Mouse (Mus musculus) left cerebral cortex, postnatal 10 days (tissue): ENCODE data around the gene Fbp2. TPM values are rescaled to one million over a fixed set of nuclear protein-coding genes. Genes with fewer than 3 reads are reported as not detected.

ENCODE experiments used
- DNase-seq, 2 experiments: peaks; one replicate each; pipeline ENCODE4 v3.0.0; 2021 to 2022; ENCODE audit warnings: low spot score in 2 of 2, mixed read lengths in 1 of 2; ENCODE audit errors: extremely low spot score in 1 of 2
- intact Hi-C: fragments of 180-260 bp; cut with DNase I; formaldehyde crosslinking; loops from one replicate; pipeline ENCODE4 v1.15.1; 2025
- total RNA-seq, 2 experiments: library from RNA; stranded (reverse); gene quantifications; 2 replicates each; pipeline ENCODE4 v1.2.3; 2021

Gene Fbp2
- under 1 TPM; 0.34 to 0.69 TPM for total RNA-seq

DNA sequence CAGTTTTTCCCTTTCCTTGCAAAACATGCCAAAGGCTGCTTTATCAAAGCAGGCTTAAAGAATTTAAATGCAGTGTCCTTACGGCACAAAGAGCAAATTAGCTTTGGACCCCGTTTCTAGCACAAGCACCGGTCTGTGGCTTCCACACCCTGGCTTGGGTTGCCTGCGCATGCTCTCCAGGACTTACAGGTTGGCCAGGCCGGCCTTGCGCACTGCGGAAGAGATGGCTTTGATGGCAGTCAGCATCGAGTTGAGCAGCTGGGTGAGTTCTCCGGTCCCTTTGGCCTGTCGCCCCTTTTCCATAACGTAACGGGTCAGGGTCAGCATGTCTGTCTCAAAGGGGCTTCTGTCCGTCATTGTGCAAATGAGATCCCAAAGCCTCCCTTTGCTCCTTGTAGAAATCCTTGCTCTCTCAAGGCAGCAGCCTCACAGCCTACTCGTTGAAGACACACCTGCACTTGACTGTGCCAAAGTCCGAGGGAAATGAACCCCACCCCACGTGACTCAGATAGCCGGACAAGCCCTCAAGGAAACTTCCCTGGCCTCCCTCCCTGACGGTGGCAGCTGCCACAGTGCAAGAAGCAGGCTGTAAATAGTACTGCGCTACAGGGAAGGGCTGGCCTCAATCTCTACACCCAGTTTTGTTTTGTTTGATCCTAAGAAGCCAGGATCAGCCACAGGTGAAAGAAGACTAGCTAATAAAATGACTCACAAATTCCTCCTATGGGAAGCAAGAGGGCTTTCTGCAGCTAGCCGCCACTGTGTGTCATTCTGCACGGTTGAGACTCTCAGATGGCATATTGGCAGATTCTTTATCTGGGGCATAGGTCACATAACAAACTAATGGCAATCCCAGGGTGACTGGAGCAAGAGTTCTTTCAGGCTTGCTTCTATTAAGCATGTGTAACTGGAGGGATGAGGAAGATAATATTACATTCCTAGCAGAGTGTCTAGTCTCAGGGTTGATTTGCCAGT lies at the start of gene Fbp2:
Fbp2 (minus strand) TSS at position 482 of the 975 bp plus-strand sequence.
- DNase-seq = no peak
- intact Hi-C loops = no loop called here

DNA sequence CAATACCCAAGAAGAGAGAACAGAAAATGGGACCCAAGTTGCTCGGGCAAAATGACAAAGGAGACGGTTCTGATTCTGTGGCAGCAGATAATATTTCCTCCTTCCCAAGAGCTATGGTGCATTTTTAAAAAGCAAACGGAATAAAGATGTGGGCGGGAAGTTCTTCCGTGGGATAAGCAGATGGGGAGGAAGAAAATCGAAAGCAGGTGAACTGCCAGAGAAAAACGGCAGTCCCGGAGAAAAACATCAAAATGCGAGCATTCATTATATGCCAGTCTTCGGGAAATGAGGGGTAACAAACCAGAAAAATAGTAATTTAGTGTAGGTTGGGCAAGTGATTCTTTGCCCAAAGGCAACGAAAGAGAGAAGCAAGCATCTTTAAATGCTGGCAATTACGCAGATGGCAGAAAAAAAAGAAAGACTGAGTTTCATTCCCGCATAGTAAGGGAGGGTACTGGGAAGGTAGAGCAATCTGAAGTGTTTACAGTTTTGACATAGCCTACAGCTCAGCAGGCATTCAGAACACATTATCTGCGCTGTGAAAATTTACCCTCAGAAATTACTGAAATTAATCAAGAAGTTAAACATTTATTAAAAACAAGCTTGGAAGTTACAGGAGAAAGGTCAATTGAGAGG lies 49.4 kb upstream of the Fbp2 start:
- intact Hi-C loops = no loop called here
- DNase-seq = no peak

DNA sequence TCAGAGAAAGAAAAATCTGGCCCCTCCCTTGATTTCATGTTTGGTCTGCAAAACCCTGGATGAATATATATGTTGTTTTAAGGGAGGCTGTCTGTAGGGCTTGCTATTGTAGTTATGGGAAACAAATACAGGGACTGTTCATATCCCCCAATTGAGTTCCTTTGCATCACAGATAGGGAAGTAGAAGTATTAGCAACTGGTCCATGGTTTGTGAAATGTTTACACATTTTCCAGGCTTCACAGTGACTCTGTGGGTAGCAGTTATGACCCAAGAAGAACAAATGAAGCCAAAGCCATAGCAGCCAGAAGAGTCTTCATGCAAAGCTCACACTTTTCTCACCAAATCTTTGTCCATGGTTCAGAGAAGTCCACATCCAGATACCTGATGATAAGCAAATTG lies 42.9 kb upstream of the Fbp2 start:
- intact Hi-C loops = no loop called here
- no peak for DNase-seq

DNA sequence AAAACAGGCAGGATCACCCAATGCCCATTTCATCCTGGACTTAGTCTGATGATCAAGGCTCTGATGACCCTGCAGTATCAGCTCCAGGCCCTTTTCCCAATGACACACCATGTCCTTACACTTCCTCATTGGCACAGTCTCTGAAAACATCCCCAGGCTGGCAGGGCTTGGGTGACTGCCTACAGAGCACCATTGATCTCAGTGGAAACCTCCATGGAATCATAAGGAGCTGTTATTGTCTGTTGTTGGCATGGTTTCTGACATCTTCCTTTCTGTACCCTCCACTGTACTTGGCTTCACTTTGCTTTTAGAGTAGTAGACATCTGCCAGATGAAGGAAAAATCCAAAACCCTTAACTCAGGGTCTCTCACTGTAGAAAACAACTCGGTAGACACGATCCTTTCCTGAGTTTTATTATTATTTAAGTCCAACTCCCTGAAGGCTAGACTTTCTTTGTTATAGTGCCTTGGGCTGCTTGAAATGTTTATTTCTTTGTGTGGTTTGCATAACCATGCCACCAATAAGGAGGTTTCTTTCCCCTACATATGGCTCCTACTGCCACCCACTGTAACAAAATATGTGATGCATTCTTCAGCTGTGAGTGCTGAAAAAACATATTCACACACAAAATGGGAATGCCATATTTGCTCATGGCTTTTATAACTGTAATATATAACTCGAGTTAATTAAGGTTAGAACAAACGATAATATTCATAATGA lies 39.9 kb upstream of the Fbp2 start:
- intact Hi-C loops = no loop called here
- peak in 1 of 2 experiments; percentile 67 for DNase-seq

- intact Hi-C loops = no loop called here
- DNase-seq = no peak
These were observed 35.0 kb upstream of the Fbp2 start for GRCm38 (mm10) chr13:62893044-62893842.

GRCm38 (mm10) chr13:62889311-62889710 lies 31.1 kb upstream of the Fbp2 start:
- intact Hi-C loops = no loop called here
- DNase-seq = no peak

- intact Hi-C loops = no loop called here
- DNase-seq = no peak
These were observed 29.7 kb upstream of the Fbp2 start, which contains the start of gene Fbp1 for GRCm38 (mm10) chr13:62887712-62888441. TSS of gene Fbp1 (minus strand) at chr13:62888282.

DNA sequence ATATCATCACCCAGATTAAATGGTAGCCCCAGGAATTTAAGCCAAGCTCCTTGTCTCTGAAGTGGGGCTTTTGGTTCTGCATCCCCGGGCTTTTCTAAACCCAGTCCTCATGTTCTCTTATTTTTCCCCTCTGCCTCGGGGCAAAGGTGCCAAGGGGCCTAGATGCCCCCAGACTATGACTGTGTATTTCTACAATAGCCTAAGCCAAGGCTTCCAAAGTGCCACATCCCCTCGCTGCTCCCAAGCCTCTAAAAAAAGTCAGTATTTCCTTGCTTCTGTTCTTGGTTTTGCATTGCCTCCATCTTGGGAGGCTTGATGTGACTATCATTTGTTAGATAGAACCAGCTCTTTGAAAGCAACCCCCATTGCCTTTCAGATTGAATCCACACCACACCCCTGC lies 26.3 kb upstream of the Fbp2 start:
- DNase-seq = no peak
- intact Hi-C loops = no loop called here

DNA sequence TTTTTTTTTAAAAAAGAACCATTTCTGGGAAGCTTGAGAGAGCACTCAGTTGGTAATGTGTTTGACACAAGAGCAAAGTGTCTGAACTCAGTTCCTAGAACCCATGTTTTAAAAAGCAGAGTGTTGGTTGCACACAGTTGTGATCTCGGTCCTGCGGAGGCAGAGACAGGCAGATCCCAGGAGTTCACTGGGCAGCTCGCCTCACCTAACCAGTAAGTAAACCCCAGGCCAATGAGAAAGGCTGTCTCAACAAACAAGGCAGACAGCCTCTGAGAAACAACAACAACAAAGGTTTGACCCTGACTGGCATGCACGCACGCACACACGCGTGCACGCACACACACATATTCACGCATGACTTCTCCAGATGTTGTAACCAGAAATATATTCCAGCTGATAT lies 25.7 kb upstream of the Fbp2 start:
- DNase-seq = no peak
- intact Hi-C loops = no loop called here

GRCm38 (mm10) chr13:62883436-62883835 lies 25.2 kb upstream of the Fbp2 start:
- intact Hi-C loops = no loop called here

DNA sequence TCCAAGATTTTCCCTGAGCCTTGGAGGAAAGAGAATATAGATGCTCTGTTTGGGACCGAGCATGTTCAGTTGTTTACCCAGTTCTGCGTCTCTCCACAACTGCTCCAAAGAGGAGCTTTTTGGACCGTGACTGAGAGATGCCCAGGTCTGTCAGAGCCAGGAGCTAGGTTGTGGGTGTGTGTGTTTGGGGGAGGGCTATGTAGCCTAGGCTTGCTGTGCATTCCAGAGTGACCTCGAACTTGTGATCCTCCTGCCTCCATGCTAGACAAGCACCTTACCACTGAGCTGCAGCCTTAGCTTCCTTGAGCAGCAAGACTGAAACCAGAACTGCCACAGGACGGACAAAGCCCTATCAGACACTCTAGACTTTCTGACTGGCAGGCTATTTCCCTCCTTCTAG lies 24.6 kb upstream of the Fbp2 start:
- DNase-seq = no peak
- intact Hi-C loops = no loop called here

More at GRCm38 (mm10) chr13:62883436-62883835, 25.2 kb upstream of the Fbp2 start:
- no peak for DNase-seq

DNA sequence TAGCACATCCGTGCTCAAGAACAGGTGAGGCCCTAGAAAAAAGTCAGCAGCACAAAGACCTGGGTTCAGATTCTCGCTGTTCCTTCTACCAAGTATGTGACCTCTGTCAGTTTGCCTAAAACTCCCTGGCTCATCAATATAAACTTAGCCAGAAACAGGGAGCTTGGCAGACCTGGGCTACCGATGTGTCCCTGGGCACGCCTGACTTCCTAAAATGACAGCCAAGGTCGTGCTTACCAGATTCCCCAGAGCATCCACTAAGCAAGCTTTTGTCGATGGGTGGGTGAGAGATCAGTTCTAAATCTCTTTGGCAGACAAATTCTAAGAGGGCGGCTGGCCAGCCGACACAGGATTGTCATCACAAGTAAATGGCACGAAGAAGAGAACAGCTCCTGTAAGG lies 23.1 kb upstream of the Fbp2 start:
- no peak for DNase-seq
- intact Hi-C loops = no loop called here

DNA sequence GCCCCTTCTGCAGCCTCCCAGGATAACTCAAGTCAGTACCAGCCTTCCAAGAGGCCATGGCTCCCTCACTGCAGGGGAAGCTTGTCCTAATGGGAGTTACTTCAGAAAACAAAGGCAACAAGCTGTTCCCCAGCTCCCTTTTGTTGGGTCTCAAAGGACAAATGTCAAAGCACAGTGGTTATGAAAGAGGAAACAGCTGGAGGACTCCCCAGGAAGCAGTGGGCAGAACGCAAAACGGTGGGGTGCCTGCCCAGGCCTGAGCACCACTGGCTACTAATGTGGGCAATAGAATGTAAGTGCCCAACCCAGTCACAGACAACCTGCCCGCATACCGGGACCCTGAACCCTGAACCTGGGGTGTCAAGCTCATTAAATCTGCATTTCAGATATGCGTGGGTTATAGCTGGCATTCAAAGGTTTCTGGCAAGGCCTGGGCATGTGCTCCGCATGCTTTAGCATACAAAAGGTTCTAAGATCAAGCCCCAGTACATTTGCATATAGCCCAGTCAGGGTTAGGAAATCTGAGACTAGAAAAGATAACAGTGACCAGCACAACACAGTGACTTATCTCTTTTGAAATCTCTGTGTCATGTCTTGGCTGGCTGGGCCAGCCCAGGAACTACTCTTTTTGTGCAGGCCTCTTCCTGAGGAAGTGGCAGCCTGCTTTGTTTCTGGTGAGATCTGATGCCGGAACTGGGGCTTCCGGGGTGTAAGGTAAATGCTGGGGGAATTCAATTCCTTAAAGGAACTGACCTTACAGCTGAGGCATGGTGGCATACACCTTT lies 21.8 kb upstream of the Fbp2 start:
- intact Hi-C loops = no loop called here
- DNase-seq = no peak

DNA sequence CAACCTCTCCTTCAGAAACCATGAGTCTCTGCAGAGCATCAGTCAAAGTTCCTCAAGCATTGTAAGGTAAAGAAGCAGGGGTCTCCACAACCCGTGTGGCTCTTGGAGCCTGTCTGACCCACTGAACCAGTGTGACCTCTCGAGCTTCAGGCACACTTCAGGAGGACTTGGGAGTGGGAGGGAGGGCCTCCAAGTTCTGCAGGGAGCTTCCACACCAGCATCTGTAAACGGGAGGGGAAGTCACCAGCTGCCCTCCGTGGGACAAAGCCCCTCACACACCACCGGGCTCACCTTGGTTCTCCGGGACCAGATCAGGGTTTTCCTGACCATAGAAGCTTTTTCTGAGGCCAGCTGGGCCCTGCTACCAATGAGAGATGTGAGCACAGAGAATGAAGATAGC lies 21.2 kb upstream of the Fbp2 start:
- intact Hi-C loops = no loop called here
- DNase-seq = no peak

- intact Hi-C loops = no loop called here
These were observed 19.0 kb upstream of the Fbp2 start for GRCm38 (mm10) chr13:62877247-62877646.

DNA sequence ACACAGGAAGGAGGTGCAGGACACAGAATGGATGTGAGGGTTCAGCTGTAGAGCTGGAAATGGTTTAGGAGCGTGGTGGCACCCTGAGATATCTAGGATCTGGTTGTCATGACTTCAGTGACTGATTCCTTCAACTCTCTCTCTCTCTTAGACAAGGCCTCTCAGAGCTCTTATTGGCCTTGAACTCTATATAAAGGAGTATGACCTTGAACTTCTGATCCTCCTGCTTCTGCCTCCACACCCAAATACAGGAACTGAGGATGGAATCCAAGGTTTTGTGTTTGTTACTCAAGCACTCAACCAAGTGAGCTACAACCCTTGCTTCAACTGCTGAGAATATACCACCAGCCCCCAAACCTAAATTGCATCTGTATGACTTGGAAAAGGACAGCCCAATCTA lies 17.9 kb upstream of the Fbp2 start:
- no peak for DNase-seq
- intact Hi-C loops = no loop called here

More at GRCm38 (mm10) chr13:62877247-62877646, 19.0 kb upstream of the Fbp2 start:
- no peak for DNase-seq

- intact Hi-C loops = no loop called here
- no peak for DNase-seq
These were observed 14.0 kb upstream of the Fbp2 start for GRCm38 (mm10) chr13:62872252-62872651.
